Mouse (Mus musculus) liver, embryonic 13.5 days (tissue): ENCODE data around the gene Opalin. TPM values are rescaled to one million over a fixed set of nuclear protein-coding genes. Genes with fewer than 3 reads are reported as not detected.

Source experiments
- ATAC-seq: fragments of 200-750 bp; cut with Nextera tagmentation; 2 replicates; pipeline ENCODE4 v1.8.0; 2017; ENCODE audit warnings: low read depth, mild to moderate bottlenecking, moderate number of reproducible peaks, moderate library complexity
- DNase-seq: peaks from one replicate; pipeline ENCODE4 v3.0.0; 2022
- H3K27ac ChIP-seq: fragments of 300-500 bp; sonication (generic); 2 replicates; pipeline ENCODE4 v1.5.1; 2015; ENCODE audit warnings: moderate library complexity, mild to moderate bottlenecking, inconsistent platforms
- H3K27me3 ChIP-seq: fragments of 300-500 bp; sonication (generic); 2 replicates; pipeline ENCODE4 v1.6.1; 2015; ENCODE audit warnings: mild to moderate bottlenecking, inconsistent platforms
- H3K36me3 ChIP-seq: fragments of 300-500 bp; sonication (generic); 2 replicates; pipeline ENCODE4 v1.6.1; 2015; ENCODE audit warnings: mild to moderate bottlenecking, inconsistent platforms
- H3K4me1 ChIP-seq: fragments of 300-500 bp; sonication (generic); replicated peaks from 2 replicates; pipeline ENCODE4 v1.6.1; 2015; ENCODE audit warnings: inconsistent platforms
- H3K4me2 ChIP-seq: fragments of 300-500 bp; sonication (generic); 2 replicates; pipeline ENCODE4 v1.6.1; 2015; ENCODE audit warnings: inconsistent platforms, mild to moderate bottlenecking, moderate library complexity
- H3K4me3 ChIP-seq: fragments of 300-500 bp; sonication (generic); replicated peaks from 2 replicates; pipeline ENCODE4 v1.5.1; 2015; ENCODE audit warnings: mild to moderate bottlenecking, inconsistent platforms
- H3K9ac ChIP-seq: fragments of 300-500 bp; sonication (generic); 2 replicates; pipeline ENCODE4 v1.6.1; 2015; ENCODE audit warnings: mild to moderate bottlenecking, inconsistent platforms
- H3K9me3 ChIP-seq: fragments of 300-500 bp; sonication (generic); replicated peaks from 2 replicates; pipeline ENCODE4 v1.6.1; 2016; ENCODE audit warnings: inconsistent platforms
- WGBS: fragments of 180-500 bp; shearing (Covaris S2); methylation state at CpG from one replicate; pipeline ENCODE4 v1.1.7; 2015; ENCODE audit not compliant: insufficient replicate concordance; 5-methylcytosine and 5-hydroxymethylcytosine counted together
- polyA plus RNA-seq: library from polyadenylated mRNA; unstranded; fragments of >200 nt; fragmentation: Nextera tagmentation; extraction: Ambion mirVana; gene quantifications from 2 replicates; pipeline ENCODE4 v1.2.1, GENCODE M21; 2015

Opalin gene
- polyA plus RNA-seq, 1 experiment from 2014 or later: not detected

- Histone ChIP-seq H3K27me3 (no peaks in the 10 kb centered on the region), H3K4me2 (no peak overlapping the region), H3K4me1 (no peaks in the 10 kb centered on the region), H3K27ac (no peak overlapping the region), H3K36me3 (no peaks in the 10 kb centered on the region), H3K9ac (no peak overlapping the region), H3K4me3 (no peak overlapping the region), H3K9me3 (no peaks in the 10 kb centered on the region)
- WGBS: 48% methylated on average over 8 of the region's 8 CpGs
- no peak for DNase-seq
- no peak for ATAC-seq
Observed at GRCm38 (mm10) chr19:41104922-41105321, 28.0 kb upstream of the Opalin start.

- DNase-seq (no peak), ATAC-seq (no peak)
- Histone ChIP-seq H3K9me3 (no peaks in the 10 kb centered on the region), H3K9ac (no peak overlapping the region), H3K27me3 (no peaks in the 10 kb centered on the region), H3K4me2 (no peak overlapping the region), H3K27ac (no peak overlapping the region), H3K4me1 (no peaks in the 10 kb centered on the region), H3K36me3 (no peaks in the 10 kb centered on the region), H3K4me3 (no peak overlapping the region)
- 63% methylated on average over 8 of the region's 8 CpGs for WGBS
Observed at GRCm38 (mm10) chr19:41101390-41101789, 24.5 kb upstream of the Opalin start.

- no peak overlapping the region for H3K27ac ChIP-seq
- no peaks in the 10 kb centered on the region for H3K9me3 ChIP-seq
- ATAC-seq (no peak), DNase-seq (no peak)
- no peak overlapping the region for H3K4me2 ChIP-seq
- H3K36me3 ChIP-seq: no peaks in the 10 kb centered on the region
- WGBS: 71% methylated on average over 7 of the region's 7 CpGs
- H3K4me3 ChIP-seq: no peak overlapping the region
- H3K4me1 ChIP-seq: no peaks in the 10 kb centered on the region
- no peaks in the 10 kb centered on the region for H3K27me3 ChIP-seq
- no peak overlapping the region for H3K9ac ChIP-seq
Observed at GRCm38 (mm10) chr19:41100863-41101262, 23.9 kb upstream of the Opalin start.

GRCm38 (mm10) chr19:41097038-41097437 lies 20.1 kb upstream of the Opalin start:
- Histone ChIP-seq H3K27me3 (no peaks in the 10 kb centered on the region), H3K27ac (no peak overlapping the region), H3K4me3 (no peak overlapping the region), H3K4me1 (no peaks in the 10 kb centered on the region), H3K9me3 (no peaks in the 10 kb centered on the region), H3K4me2 (no peak overlapping the region), H3K9ac (no peak overlapping the region), H3K36me3 (no peaks in the 10 kb centered on the region)
- no peak for ATAC-seq
- 57% methylated on average over 4 of the region's 4 CpGs for WGBS
- no peak for DNase-seq

GRCm38 (mm10) chr19:41091901-41092300 lies 15.0 kb upstream of the Opalin start:
- DNase-seq: no peak

GRCm38 (mm10) chr19:41089833-41090232 lies 12.9 kb upstream of the Opalin start:
- WGBS: 8% methylated on average over 5 of the region's 5 CpGs
- ATAC-seq: no peak

More at GRCm38 (mm10) chr19:41091901-41092300, 15.0 kb upstream of the Opalin start:
- no peak for ATAC-seq
- Histone ChIP-seq H3K9me3 (no peaks in the 10 kb centered on the region), H3K4me3 (no peak overlapping the region), H3K36me3 (no peaks in the 10 kb centered on the region), H3K4me2 (no peak overlapping the region), H3K27me3 (peaks cover 21% of the 10 kb centered on the region), H3K9ac (no peak overlapping the region), H3K4me1 (no peaks in the 10 kb centered on the region), H3K27ac (no peak overlapping the region)
- 14% methylated on average over 2 of the region's 2 CpGs for whole genome bisulfite sequencing

GRCm38 (mm10) chr19:41088491-41088890 lies 11.6 kb upstream of the Opalin start:
- Histone ChIP-seq H3K4me3 (no peak overlapping the region), H3K36me3 (no peaks in the 10 kb centered on the region), H3K9ac (no peak overlapping the region), H3K4me1 (no peaks in the 10 kb centered on the region), H3K4me2 (peak overlapping the region; percentile 21; the same call in 1 of the 2 replicates), H3K27ac (no peak overlapping the region), H3K9me3 (no peaks in the 10 kb centered on the region), H3K27me3 (peaks cover 21% of the 10 kb centered on the region)
- WGBS: 26% methylated on average over 18 of the region's 18 CpGs
- no peak for ATAC-seq
- DNase-seq: no peak

More at GRCm38 (mm10) chr19:41089833-41090232, 12.9 kb upstream of the Opalin start:
- H3K4me1 ChIP-seq: no peaks in the 10 kb centered on the region
- peak; percentile 13 for DNase-seq
- H3K9ac ChIP-seq: no peak overlapping the region
- H3K36me3 ChIP-seq: no peaks in the 10 kb centered on the region
- no peak overlapping the region for H3K4me2 ChIP-seq
- no peak overlapping the region for H3K4me3 ChIP-seq
- H3K27me3 ChIP-seq: peaks cover 21% of the 10 kb centered on the region
- H3K27ac ChIP-seq: no peak overlapping the region
- no peaks in the 10 kb centered on the region for H3K9me3 ChIP-seq

- 33% methylated on average over 4 of the region's 4 CpGs for WGBS
- no peaks in the 10 kb centered on the region for H3K9me3 ChIP-seq
- no peak overlapping the region for H3K9ac ChIP-seq
- DNase-seq (no peak), ATAC-seq (no peak)
- peaks cover 21% of the 10 kb centered on the region for H3K27me3 ChIP-seq
- no peaks in the 10 kb centered on the region for H3K4me1 ChIP-seq
- no peaks in the 10 kb centered on the region for H3K36me3 ChIP-seq
- no peak overlapping the region for H3K4me2 ChIP-seq
- no peak overlapping the region for H3K27ac ChIP-seq
- H3K4me3 ChIP-seq: no peak overlapping the region
Observed at GRCm38 (mm10) chr19:41087901-41088300, 11.0 kb upstream of the Opalin start.

GRCm38 (mm10) chr19:41086700-41087099 lies 9.8 kb upstream of the Opalin start:
- Histone ChIP-seq H3K36me3 (no peaks in the 10 kb centered on the region), H3K4me3 (no peak overlapping the region), H3K27ac (no peak overlapping the region), H3K4me2 (no peak overlapping the region), H3K9me3 (no peaks in the 10 kb centered on the region), H3K4me1 (no peaks in the 10 kb centered on the region), H3K27me3 (peaks cover 21% of the 10 kb centered on the region), H3K9ac (no peak overlapping the region)
- DNase-seq (peak; percentile 28), ATAC-seq (no peak)
- 0% methylated on average over 2 of the region's 2 CpGs for WGBS

- Histone ChIP-seq H3K4me3 (no peak overlapping the region), H3K36me3 (no peaks in the 10 kb centered on the region), H3K9ac (no peak overlapping the region), H3K4me2 (no peak overlapping the region), H3K27me3 (peaks cover 21% of the 10 kb centered on the region), H3K9me3 (no peaks in the 10 kb centered on the region), H3K4me1 (no peaks in the 10 kb centered on the region), H3K27ac (no peak overlapping the region)
- no peak for DNase-seq
- WGBS: 60% methylated on average over 6 of the region's 6 CpGs
- no peak for ATAC-seq
Observed at GRCm38 (mm10) chr19:41086289-41086688, 9.4 kb upstream of the Opalin start.

GRCm38 (mm10) chr19:41083646-41084045 lies 6.7 kb upstream of the Opalin start:
- H3K27me3 ChIP-seq: peaks cover 13% of the 10 kb centered on the region
- no peaks in the 10 kb centered on the region for H3K9me3 ChIP-seq
- H3K36me3 ChIP-seq: no peaks in the 10 kb centered on the region
- 72% methylated on average over 14 of the region's 14 CpGs for WGBS
- DNase-seq (no peak), ATAC-seq (no peak)
- H3K27ac ChIP-seq: no peak overlapping the region
- no peak overlapping the region for H3K9ac ChIP-seq
- no peaks in the 10 kb centered on the region for H3K4me1 ChIP-seq
- H3K4me2 ChIP-seq: no peak overlapping the region
- no peak overlapping the region for H3K4me3 ChIP-seq

GRCm38 (mm10) chr19:41081589-41081988 lies 4.7 kb upstream of the Opalin start:
- Histone ChIP-seq H3K4me2 (no peak overlapping the region), H3K27me3 (no peaks in the 10 kb centered on the region; the same call in 1 of the 2 replicates), H3K36me3 (no peaks in the 10 kb centered on the region), H3K4me3 (no peak overlapping the region), H3K9me3 (no peaks in the 10 kb centered on the region), H3K4me1 (no peaks in the 10 kb centered on the region), H3K9ac (no peak overlapping the region), H3K27ac (no peak overlapping the region)
- 60% methylated on average over 3 of the region's 3 CpGs for WGBS
- no peak for DNase-seq
- ATAC-seq: no peak
